Mouse (Mus musculus): ENCODE measurements around the gene Ascl1.

DNA sequence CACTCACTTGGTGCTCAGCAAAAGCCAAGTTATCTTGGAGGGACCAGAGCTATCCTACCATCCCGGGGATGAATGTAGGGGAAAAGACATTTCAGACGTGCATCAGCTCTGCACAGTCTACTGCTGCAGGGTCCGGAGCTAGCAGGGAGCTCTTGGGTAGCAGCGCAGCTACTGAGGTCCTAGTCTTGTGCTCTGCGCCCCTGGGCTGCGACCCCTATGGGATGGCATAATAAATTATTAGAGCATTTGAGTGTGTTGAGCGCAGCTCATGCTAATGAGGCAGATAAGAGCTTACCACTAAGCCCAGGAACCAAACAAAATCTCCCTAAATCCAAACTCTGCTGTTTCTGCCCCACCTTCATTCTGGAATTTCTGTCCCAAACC, 8.2 kb upstream of the Ascl1 start:
- TF ChIP-seq CTCF (IDR thresholded peaks at IDR 0.05; ENCODE audit: low read depth, low read length) (no peak), EP300 (IDR thresholded peaks at IDR 0.05; ENCODE audit: insufficient read depth, low read depth, low read length) (no peak), POLR2A (IDR thresholded peaks at IDR 0.05; ENCODE audit: insufficient read depth, low read length) (no peak)
